In genomic region chr17:28217721-28218649, GRCm38 (mm10) we compare ENCODE assay signal across 8 mouse cellular contexts. TPM values are rescaled to one million over a fixed set of nuclear protein-coding genes. Genes with fewer than 3 reads are reported as not detected.
DNase-seq lines count a peak whose midpoint lies in the region; ATAC-seq lines count a peak whose summit lies in the region.

No protein-coding gene starts in this region.

- H3K27me3 ChIP-seq in heart, embryonic 10.5 days (ENCODE audit: insufficient read depth, poor library complexity, severe bottlenecking): peaks cover 25% of the 10 kb centered on the region
- H3K27me3 ChIP-seq in megakaryocyte, embryonic 14.5 days (replicated peaks): no peaks in the 10 kb centered on the region

- no peak for DNase-seq in heart, embryonic 10.5 days (ENCODE audit: low spot score)
- no peak for DNase-seq in heart, adult 8-10 months (ENCODE audit: low spot score)
- DNase-seq in induced T-regulatory cell, adult 2 months (ENCODE audit: low read depth): peak; percentile 95
- peak; percentile 76 to 88 for DNase-seq in thymus, adult 18-20 months
- DNase-seq in layer of hippocampus, postnatal 36 days: no peak
- DNase-seq in urinary bladder, adult 18-20 months (ENCODE audit: low spot score in 2 of 2): no peak

- 17% methylated on average over 23 of the region's 23 CpGs for WGBS in heart, embryonic 10.5 days

- peak overlapping the region; percentile 28 for H3K4me3 ChIP-seq in heart, embryonic 10.5 days
- peak overlapping the region; percentile 88 for H3K4me3 ChIP-seq in megakaryocyte, embryonic 14.5 days (replicated peaks)

- no peaks in the 10 kb centered on the region for H3K36me3 ChIP-seq in heart, embryonic 10.5 days
- H3K36me3 ChIP-seq in megakaryocyte, embryonic 14.5 days (replicated peaks; ENCODE audit: low read length): peaks cover 82% of the 10 kb centered on the region

- no peaks in the 10 kb centered on the region for H3K9me3 ChIP-seq in heart, embryonic 10.5 days
- no peaks in the 10 kb centered on the region for H3K9me3 ChIP-seq in megakaryocyte, embryonic 14.5 days

- ATAC-seq in activated CD4-positive, CD25-positive, alpha-beta regulatory T cell, adult 4 months: peak; percentile 91

- peak overlapping the region; percentile 76 for H3K27ac ChIP-seq in heart, embryonic 10.5 days

- H3K4me1 ChIP-seq in heart, embryonic 10.5 days: peaks cover 17% of the 10 kb centered on the region
- H3K4me1 ChIP-seq in megakaryocyte, embryonic 14.5 days: peaks cover 82% of the 10 kb centered on the region

RNA-seq across cellular contexts. Expression of gene Def6, which starts 10.4 kb away (rescaled TPM):
- polyA plus RNA-seq in heart, embryonic 10.5 days (2016; fragmentation: Nextera tagmentation; extraction: Ambion mirVana): 3.2 and 5.2 TPM in 2 replicates
- total RNA-seq in heart, adult 8-10 months (2022): 1 to 10 TPM; 2.5 to 4.0 (median 3.6) TPM
- 10 to 100 TPM; 36.2 to 43.1 TPM for polyA plus RNA-seq in activated CD4-positive, CD25-positive, alpha-beta regulatory T cell, adult 4 months (2017; shearing (Covaris generic))
- polyA plus RNA-seq in megakaryocyte, embryonic 14.5 days (2012; ENCODE audit: insufficient read depth, low replicate concordance): 90.3 and 202 TPM in 2 replicates
- 1 to 10 TPM; 2.1 to 3.4 TPM for total RNA-seq in layer of hippocampus, postnatal 36 days (2021)

RNA-seq across cellular contexts. Expression of gene Ppard, which starts 14.5 kb away (rescaled TPM):
- polyA plus RNA-seq in heart, embryonic 10.5 days (2016; fragmentation: Nextera tagmentation; extraction: Ambion mirVana): 0.87 and 1.2 TPM in 2 replicates
- 10 to 100 TPM; 32.4 to 33.8 (median 33.1) TPM for total RNA-seq in heart, adult 8-10 months (2022)
- polyA plus RNA-seq in activated CD4-positive, CD25-positive, alpha-beta regulatory T cell, adult 4 months (2017; shearing (Covaris generic)): 1 to 10 TPM; 1.7 to 1.9 TPM
- polyA plus RNA-seq in megakaryocyte, embryonic 14.5 days (2012; ENCODE audit: insufficient read depth, low replicate concordance): 132 and 226 TPM in 2 replicates
- 10 to 100 TPM; 22.8 to 30.3 TPM for total RNA-seq in layer of hippocampus, postnatal 36 days (2021)

RNA-seq across cellular contexts. Expression of gene Zfp523, which starts 41.1 kb away (rescaled TPM):
- 28.1 and 34.2 TPM in 2 replicates for polyA plus RNA-seq in heart, embryonic 10.5 days (2016; fragmentation: Nextera tagmentation; extraction: Ambion mirVana)
- total RNA-seq in heart, adult 8-10 months (2022): 10 to 100 TPM; 12.2 to 18.5 (median 14.2) TPM
- 1 to 10 TPM; 4.2 to 5.1 TPM for polyA plus RNA-seq in activated CD4-positive, CD25-positive, alpha-beta regulatory T cell, adult 4 months (2017; shearing (Covaris generic))
- polyA plus RNA-seq in megakaryocyte, embryonic 14.5 days (2012; ENCODE audit: insufficient read depth, low replicate concordance): 45.0 and 64.1 TPM in 2 replicates
- total RNA-seq in layer of hippocampus, postnatal 36 days (2021): 100 to 1,000 TPM; 101 to 112 TPM

Comparison
In these comparisons a context has a peak if more than half of its experiments do, and no peak if none do; other contexts are left out.
1. DNase-seq: peak in induced T-regulatory cell, adult 2 months (single experiment) and thymus, adult 18-20 months (2 of 2); none in heart, embryonic 10.5 days (single experiment), heart, adult 8-10 months (single experiment), layer of hippocampus, postnatal 36 days (0 of 2) and urinary bladder, adult 18-20 months (0 of 2).
2. RNA of gene Ppard, which starts 14.5 kb away (polyA plus RNA-seq): 132 to 226 TPM in megakaryocyte, embryonic 14.5 days; 1.7 to 1.9 TPM in activated CD4-positive, CD25-positive, alpha-beta regulatory T cell, adult 4 months and 0.87 to 1.2 TPM in heart, embryonic 10.5 days; every median in the first group is over 10 times any median in the second.